Mouse (Mus musculus) E14TG2a.4 (cell line): ENCODE measurements around the gene Large2.

Experiments
- CTCF ChIP-seq: conservative IDR thresholded peaks from 2 replicates; pipeline ENCODE4 v1.5.1; 2014; ENCODE audit warnings: low read length
- POU5F1 ChIP-seq: IDR thresholded peaks from 2 replicates; pipeline ENCODE4 v1.6.1; 2014; ENCODE audit warnings: low read length, borderline replicate concordance

DNA sequence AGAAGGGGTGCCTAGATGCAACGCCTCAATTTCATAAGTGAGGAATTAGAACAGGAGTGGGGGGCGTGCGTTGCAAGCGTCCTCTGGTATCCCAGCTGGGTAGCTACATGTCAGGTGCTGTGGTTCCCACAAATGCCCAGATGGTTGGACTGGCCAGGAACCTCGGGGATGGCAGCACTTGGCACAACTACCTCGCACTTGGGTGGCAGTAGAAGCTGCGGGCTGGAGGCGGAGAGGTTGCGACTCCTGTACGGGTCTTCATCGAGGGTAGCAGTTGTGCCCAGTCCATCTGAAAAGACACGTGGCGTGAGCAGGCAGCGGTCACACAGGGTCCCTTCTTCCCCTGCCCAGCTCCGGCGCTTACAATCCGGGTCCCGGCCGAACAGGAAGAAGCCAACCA, 4.3 kb downstream of the Large2 start:
- TF ChIP-seq CTCF: no peak
- no peak for TF ChIP-seq POU5F1
